Mouse (Mus musculus) kidney, postnatal 0 days (tissue): Measurements from ENCODE around the gene Gm11437. TPM values are rescaled to one million over a fixed set of nuclear protein-coding genes. Genes with fewer than 3 reads are reported as not detected.

Experiments used
- ATAC-seq: fragments of 200-750 bp; cut with Nextera tagmentation; replicated peaks from 2 replicates; pipeline ENCODE4 v1.8.0; 2017; ENCODE audit warnings: low read depth, moderate number of reproducible peaks, moderate TSS enrichment, moderate library complexity; ENCODE audit not compliant: low FRiP score
- DNase-seq: peaks from one replicate; pipeline ENCODE4 v3.0.0-alpha.2; 2016; ENCODE audit warnings: low spot score
- H3K27ac ChIP-seq: fragments of 300-500 bp; sonication (generic); 2 replicates; pipeline ENCODE4 v1.5.1; 2014; ENCODE audit warnings: mild to moderate bottlenecking
- H3K27me3 ChIP-seq: fragments of 300-500 bp; sonication (generic); 2 replicates; pipeline ENCODE4 v1.6.1; 2014; ENCODE audit warnings: low read length, mixed read lengths; ENCODE audit not compliant: insufficient read depth
- H3K36me3 ChIP-seq: fragments of 300-500 bp; sonication (generic); 2 replicates; pipeline ENCODE4 v1.6.1; 2014; ENCODE audit warnings: low read length, mixed read lengths; ENCODE audit not compliant: insufficient read depth
- H3K4me1 ChIP-seq: fragments of 300-500 bp; sonication (generic); replicated peaks from 2 replicates; pipeline ENCODE4 v1.6.1; 2014; ENCODE audit warnings: antibody characterized with exemption, low read length, mixed read lengths; ENCODE audit not compliant: insufficient read depth
- H3K4me2 ChIP-seq: fragments of 300-500 bp; sonication (generic); 2 replicates; pipeline ENCODE4 v1.6.1; 2014; ENCODE audit warnings: mild to moderate bottlenecking, low read length, moderate library complexity, mixed read lengths
- H3K4me3 ChIP-seq: fragments of 300-500 bp; sonication (generic); replicated peaks from 2 replicates; pipeline ENCODE4 v1.5.1; 2014; ENCODE audit warnings: low read depth, low read length
- H3K9ac ChIP-seq: fragments of 300-500 bp; sonication (generic); 2 replicates; pipeline ENCODE4 v1.6.1; 2014; ENCODE audit warnings: low read depth, low read length
- H3K9me3 ChIP-seq: fragments of 300-500 bp; sonication (generic); replicated peaks from 2 replicates; pipeline ENCODE4 v1.6.1; 2016; ENCODE audit warnings: low read length, inconsistent platforms, mixed read lengths
- CTCF ChIP-seq: IDR thresholded peaks from 2 replicates; pipeline ENCODE4 v1.5.1; 2016; ENCODE audit warnings: antibody characterized with exemption, low read depth, mild to moderate bottlenecking, moderate library complexity
- WGBS: fragments of 180-500 bp; shearing (Covaris S2); extraction: QIAGEN DNeasy Blood & Tissue Kit; methylation state at CpG from one replicate; pipeline ENCODE4 v1.1.7; 2014; 5-methylcytosine and 5-hydroxymethylcytosine counted together
- polyA plus RNA-seq: library from polyadenylated mRNA; unstranded; fragments of >200 nt; fragmentation: Nextera tagmentation; extraction: Ambion mirVana; gene quantifications from 2 replicates; pipeline ENCODE4 v1.2.1, GENCODE M21; 2015

The Gm11437 gene
- polyA plus RNA-seq, 1 experiment from 2014 or later: not detected

- Histone ChIP-seq H3K4me3 (no peak overlapping the region), H3K36me3 (no peaks in the 10 kb centered on the region), H3K4me1 (no peaks in the 10 kb centered on the region), H3K9ac (no peak overlapping the region), H3K27me3 (no peaks in the 10 kb centered on the region), H3K27ac (no peak overlapping the region), H3K4me2 (no peak overlapping the region), H3K9me3 (no peaks in the 10 kb centered on the region)
- 70% methylated on average over 3 of the region's 3 CpGs for WGBS
- DNase-seq: no peak
- ATAC-seq: no peak
- no peak for TF ChIP-seq CTCF
Measured at GRCm38 (mm10) chr11:84146081-84146480, 21.2 kb downstream of the Gm11437 start.

- no peak for TF ChIP-seq CTCF
- no peak overlapping the region for H3K9ac ChIP-seq
- DNase-seq: no peak
- no peak overlapping the region for H3K27ac ChIP-seq
- H3K4me2 ChIP-seq: no peak overlapping the region
- no peaks in the 10 kb centered on the region for H3K36me3 ChIP-seq
- no peaks in the 10 kb centered on the region for H3K9me3 ChIP-seq
- H3K27me3 ChIP-seq: no peaks in the 10 kb centered on the region
- no peaks in the 10 kb centered on the region for H3K4me1 ChIP-seq
- no peak for ATAC-seq
- WGBS: 73% methylated on average over 10 of the region's 10 CpGs
- no peak overlapping the region for H3K4me3 ChIP-seq
Measured at GRCm38 (mm10) chr11:84145201-84145798, 22.0 kb downstream of the Gm11437 start.

DNA sequence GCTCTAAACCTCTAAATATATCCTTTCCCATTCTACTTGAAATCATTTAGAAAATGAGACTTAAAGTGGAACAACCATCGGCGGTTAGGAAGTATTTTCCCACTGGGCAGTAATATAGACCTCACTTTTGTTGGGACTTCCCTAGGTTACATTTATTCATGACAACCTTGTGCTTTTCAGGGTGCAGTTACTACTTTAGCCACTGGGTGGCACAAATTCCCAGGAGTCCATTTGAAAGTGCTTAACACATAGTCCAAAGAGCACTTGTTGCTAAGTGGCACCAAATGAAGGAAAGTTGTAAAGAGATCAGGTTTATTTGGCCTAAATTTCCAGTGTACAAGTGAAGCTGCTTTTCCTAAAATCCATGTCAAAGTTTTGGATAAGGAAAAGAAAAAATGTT, 25.5 kb downstream of the Gm11437 start:
- Histone ChIP-seq H3K27me3 (no peaks in the 10 kb centered on the region), H3K36me3 (no peaks in the 10 kb centered on the region), H3K4me1 (no peaks in the 10 kb centered on the region), H3K9ac (no peak overlapping the region), H3K27ac (no peak overlapping the region), H3K9me3 (no peaks in the 10 kb centered on the region), H3K4me2 (no peak overlapping the region), H3K4me3 (no peak overlapping the region)
- peak; percentile 81 for TF ChIP-seq CTCF
- ATAC-seq (no peak), DNase-seq (peak; percentile 49)
- WGBS: 65% methylated on average over 2 of the region's 2 CpGs

DNA sequence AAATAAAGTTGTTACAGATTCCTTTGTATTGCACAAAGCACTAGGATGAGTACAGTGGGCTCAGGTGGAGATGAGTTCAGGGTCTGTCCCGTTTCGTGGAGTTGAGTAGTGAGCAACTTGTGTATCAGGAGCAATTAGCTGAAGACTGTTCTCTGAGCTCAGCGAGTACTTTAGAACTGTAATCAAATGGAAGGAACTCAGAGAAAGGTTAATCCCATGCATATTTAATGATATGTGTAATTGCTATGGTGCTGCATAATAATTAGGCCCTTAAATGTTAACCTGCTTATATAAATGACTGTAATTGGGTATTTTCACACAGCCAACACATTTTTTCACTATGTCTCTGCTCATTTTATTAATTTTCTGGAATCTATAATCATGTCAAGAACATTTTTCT, 30.8 kb downstream of the Gm11437 start:
- Histone ChIP-seq H3K36me3 (no peaks in the 10 kb centered on the region), H3K4me3 (no peak overlapping the region), H3K27me3 (no peaks in the 10 kb centered on the region), H3K4me2 (no peak overlapping the region), H3K9ac (no peak overlapping the region), H3K4me1 (no peaks in the 10 kb centered on the region), H3K27ac (no peak overlapping the region), H3K9me3 (no peaks in the 10 kb centered on the region)
- ATAC-seq (no peak), DNase-seq (no peak)
- WGBS: 74% methylated on average over 3 of the region's 3 CpGs
- TF ChIP-seq CTCF: no peak

DNA sequence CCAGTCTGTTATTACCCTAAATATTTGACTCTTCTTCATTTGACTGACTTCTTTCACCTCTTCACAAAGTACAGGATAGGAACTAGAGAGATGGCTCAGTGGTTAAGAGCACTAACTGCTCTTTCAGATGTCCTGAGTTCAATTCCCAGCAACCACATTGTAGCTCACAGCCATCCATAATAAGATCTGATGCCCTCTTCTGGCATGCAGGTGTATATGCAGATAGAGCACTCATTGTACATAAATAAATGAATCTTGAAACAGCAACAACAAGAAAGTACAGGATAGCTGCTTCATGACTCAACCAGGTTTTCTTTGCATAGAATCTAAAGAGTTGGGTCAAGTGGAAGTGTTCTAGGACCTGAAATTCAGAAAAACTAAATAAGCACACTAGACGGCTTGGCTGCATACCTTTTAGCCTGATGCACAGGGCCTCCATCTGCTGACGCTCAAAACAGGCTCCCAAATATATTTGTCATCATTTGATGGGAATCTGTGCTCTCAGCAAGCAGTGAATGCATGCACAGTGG, 32.9 kb downstream of the Gm11437 start:
- DNase-seq (no peak), ATAC-seq (no peak)
- Histone ChIP-seq H3K9me3 (no peaks in the 10 kb centered on the region), H3K27ac (no peak overlapping the region), H3K9ac (no peak overlapping the region), H3K4me3 (no peak overlapping the region), H3K4me2 (no peak overlapping the region), H3K36me3 (no peaks in the 10 kb centered on the region), H3K27me3 (no peaks in the 10 kb centered on the region), H3K4me1 (no peaks in the 10 kb centered on the region)
- WGBS: 85% methylated on average over 2 of the region's 2 CpGs
- TF ChIP-seq CTCF: peak; percentile 36; the same call in 1 of the 2 replicates

DNA sequence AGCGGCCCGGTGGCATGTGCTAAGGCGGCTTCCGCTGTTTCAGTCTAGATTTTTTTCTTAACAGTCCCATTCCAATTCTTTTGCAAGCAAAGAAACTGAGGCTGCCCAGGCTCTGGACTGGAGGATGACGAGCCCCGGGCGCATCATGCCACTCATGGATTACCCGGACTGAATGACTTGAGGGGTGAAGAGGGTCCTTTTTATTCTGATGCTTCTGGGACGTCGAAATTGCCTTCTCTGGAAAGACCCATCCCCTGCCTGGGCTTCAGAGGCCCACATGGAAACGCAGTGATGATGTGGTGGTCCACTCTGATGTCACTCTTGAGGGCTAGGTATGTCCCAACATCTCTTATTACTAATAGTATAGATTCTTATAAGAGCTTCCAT, 37.5 kb downstream of the Gm11437 start:
- peak overlapping the region; percentile 74 for H3K4me2 ChIP-seq
- 0 out of 2 replicates have a peak, but pooled peaks have one; percentile 0 for TF ChIP-seq CTCF
- peak; percentile 4 for DNase-seq
- H3K4me1 ChIP-seq: no peaks in the 10 kb centered on the region
- peak overlapping the region; percentile 76 for H3K9ac ChIP-seq
- H3K9me3 ChIP-seq: no peaks in the 10 kb centered on the region
- H3K36me3 ChIP-seq: no peaks in the 10 kb centered on the region
- WGBS: 5% methylated on average over 11 of the region's 11 CpGs
- no peaks in the 10 kb centered on the region for H3K27me3 ChIP-seq
- ATAC-seq: no peak
- H3K27ac ChIP-seq: no peak overlapping the region
- peak overlapping the region; percentile 80 for H3K4me3 ChIP-seq
